Mouse (Mus musculus) lung, embryonic 15.5 days (tissue): Measurements from ENCODE around the gene Anapc7. TPM values are rescaled to one million over a fixed set of nuclear protein-coding genes. Genes with fewer than 3 reads are reported as not detected.
A peak's percentile ranks its signal among the peaks of the same experiment; 100 is the strongest.

ENCODE experiments used
- ATAC-seq: fragments of 200-750 bp; cut with Nextera tagmentation; 2 replicates; pipeline ENCODE4 v1.8.0; 2017; ENCODE audit warnings: moderate number of reproducible peaks, borderline replicate concordance; ENCODE audit not compliant: low FRiP score, low TSS enrichment; ENCODE audit errors: extremely low read depth
- H3K27ac ChIP-seq: fragments of 300-500 bp; sonication (generic); 2 replicates; pipeline ENCODE4 v1.5.1; 2015; ENCODE audit warnings: moderate library complexity, mild to moderate bottlenecking, inconsistent platforms
- H3K27me3 ChIP-seq: fragments of 300-500 bp; sonication (generic); 2 replicates; pipeline ENCODE4 v1.6.1; 2015; ENCODE audit warnings: inconsistent platforms
- H3K36me3 ChIP-seq: fragments of 300-500 bp; sonication (generic); 2 replicates; pipeline ENCODE4 v1.6.1; 2015; ENCODE audit warnings: inconsistent platforms
- H3K4me1 ChIP-seq: fragments of 300-500 bp; sonication (generic); 2 replicates; pipeline ENCODE4 v1.6.1; 2015; ENCODE audit warnings: inconsistent platforms
- H3K4me2 ChIP-seq: fragments of 300-500 bp; sonication (generic); 2 replicates; pipeline ENCODE4 v1.6.1; 2015; ENCODE audit warnings: inconsistent platforms, mild to moderate bottlenecking, moderate library complexity
- H3K4me3 ChIP-seq: fragments of 300-500 bp; sonication (generic); 2 replicates; pipeline ENCODE4 v1.5.1; 2015; ENCODE audit warnings: mild to moderate bottlenecking, inconsistent platforms
- H3K9ac ChIP-seq: fragments of 300-500 bp; sonication (generic); 2 replicates; pipeline ENCODE4 v1.6.1; 2015; ENCODE audit warnings: inconsistent platforms
- H3K9me3 ChIP-seq: fragments of 300-500 bp; sonication (generic); 2 replicates; pipeline ENCODE4 v1.6.1; 2016; ENCODE audit warnings: inconsistent platforms
- WGBS: fragments of 180-500 bp; shearing (Covaris S2); methylation state at CpG from one replicate; pipeline ENCODE4 v1.1.7; 2015; 5-methylcytosine and 5-hydroxymethylcytosine counted together
- polyA plus RNA-seq: library from polyadenylated mRNA; unstranded; fragments of >200 nt; fragmentation: Nextera tagmentation; extraction: Ambion mirVana; gene quantifications from 2 replicates; pipeline ENCODE4 v1.2.1, GENCODE M21; 2015

The Anapc7 gene
- 43.9 and 46.2 TPM in 2 replicates for polyA plus RNA-seq

- 21% methylated on average over 17 of the region's 17 CpGs for WGBS
- Histone ChIP-seq H3K36me3 (no peaks in the 10 kb centered on the region), H3K27ac (peak within 1 kb of the TSS; percentile 90), H3K4me2 (peak within 1 kb of the TSS; percentile 85), H3K27me3 (no peaks in the 10 kb centered on the region), H3K4me1 (peaks cover 23% of the 10 kb centered on the region), H3K9ac (peak within 1 kb of the TSS; percentile 95), H3K9me3 (no peaks in the 10 kb centered on the region), H3K4me3 (peak within 1 kb of the TSS; percentile 95)
- ATAC-seq: no peak
Measured at GRCm38 (mm10) chr5:122421271-122422068, at the start of gene Anapc7. Gene Anapc7, plus strand, starts transcription at chr5:122421693.

GRCm38 (mm10) chr5:122372192-122372769, 49.2 kb upstream of the Anapc7 start, which contains the start of gene Fam216a:
Gene Fam216a, minus strand, starts transcription at chr5:122372364.
- WGBS: under 1% methylated on average over 53 of the region's 53 CpGs
- Histone ChIP-seq H3K36me3 (peaks cover 22% of the 10 kb centered on the region), H3K27me3 (no peaks in the 10 kb centered on the region)

DNA sequence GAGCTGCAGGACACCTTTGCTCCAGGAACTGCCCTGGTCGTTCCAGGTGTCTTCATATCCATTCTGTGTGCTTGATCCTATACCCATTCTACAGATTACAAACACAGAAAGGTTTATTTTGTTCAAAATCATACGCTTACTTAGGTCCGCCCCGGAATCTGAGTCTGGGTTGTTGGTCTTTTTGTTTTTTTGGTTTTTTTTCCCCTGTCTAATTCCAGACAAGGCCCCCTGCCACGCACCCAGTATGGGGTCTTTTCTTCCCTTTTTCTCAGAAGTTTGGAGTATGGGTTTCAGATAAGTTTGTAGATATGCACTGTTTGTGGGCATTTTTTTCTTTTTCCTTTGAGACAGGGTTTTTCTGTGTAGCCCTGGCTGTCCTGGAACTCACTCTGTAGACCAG, 48.6 kb upstream of the Anapc7 start:
- WGBS: 7% methylated on average over 5 of the region's 5 CpGs
- H3K4me3 ChIP-seq: peak overlapping the region; percentile 79
- no peak; the same call in 1 of the 2 replicates for ATAC-seq
- peaks cover 16% of the 10 kb centered on the region for H3K36me3 ChIP-seq
- no peaks in the 10 kb centered on the region for H3K27me3 ChIP-seq
- H3K9me3 ChIP-seq: no peaks in the 10 kb centered on the region
- peaks cover 19% of the 10 kb centered on the region for H3K4me1 ChIP-seq
- H3K9ac ChIP-seq: peak overlapping the region; percentile 76
- peak overlapping the region; percentile 91 for H3K27ac ChIP-seq
- peak overlapping the region; percentile 80 for H3K4me2 ChIP-seq

More at GRCm38 (mm10) chr5:122372192-122372769, 49.2 kb upstream of the Anapc7 start, which contains the start of gene Fam216a:
- peak within 1 kb of the TSS; percentile 76 for H3K9ac ChIP-seq
- peaks cover 19% of the 10 kb centered on the region for H3K4me1 ChIP-seq
- H3K9me3 ChIP-seq: no peaks in the 10 kb centered on the region
- ATAC-seq: peak; percentile 92
- peak within 1 kb of the TSS; percentile 91 for H3K27ac ChIP-seq
- H3K4me3 ChIP-seq: peak within 1 kb of the TSS; percentile 79
- H3K4me2 ChIP-seq: peak within 1 kb of the TSS; percentile 80

GRCm38 (mm10) chr5:122377101-122377833, 44.2 kb upstream of the Anapc7 start:
- WGBS: 90% methylated on average over 4 of the region's 4 CpGs
- no peak overlapping the region for H3K9ac ChIP-seq
- no peaks in the 10 kb centered on the region for H3K9me3 ChIP-seq
- H3K27ac ChIP-seq: no peak overlapping the region
- no peaks in the 10 kb centered on the region for H3K27me3 ChIP-seq
- peaks cover 11% of the 10 kb centered on the region for H3K4me1 ChIP-seq
- no peak overlapping the region for H3K4me2 ChIP-seq
- ATAC-seq: no peak
- H3K4me3 ChIP-seq: no peak overlapping the region
- peaks cover 34% of the 10 kb centered on the region for H3K36me3 ChIP-seq

DNA sequence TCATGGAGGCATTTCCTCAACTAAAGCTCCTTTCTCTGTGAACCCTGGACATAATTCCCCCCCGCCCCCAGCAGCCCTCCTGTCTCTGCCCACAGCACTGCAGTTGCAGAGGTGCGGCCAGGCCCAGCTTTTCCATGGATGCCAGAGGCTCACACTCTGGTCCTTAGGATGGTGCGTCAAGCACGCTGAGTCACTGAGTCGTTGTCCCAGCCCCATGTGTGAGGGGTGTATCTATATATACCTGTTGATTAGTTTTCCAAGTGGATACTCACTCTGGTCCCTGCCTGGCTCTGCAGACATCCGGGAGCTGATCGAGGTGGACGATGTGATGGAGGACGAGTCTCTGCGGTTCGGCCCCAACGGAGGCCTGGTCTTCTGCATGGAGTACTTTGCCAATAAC, 43.3 kb upstream of the Anapc7 start:
- no peak overlapping the region for H3K4me3 ChIP-seq
- no peak for ATAC-seq
- peaks cover 6% of the 10 kb centered on the region for H3K4me1 ChIP-seq
- WGBS: 90% methylated on average over 12 of the region's 12 CpGs
- peaks cover 40% of the 10 kb centered on the region for H3K36me3 ChIP-seq
- H3K27ac ChIP-seq: no peak overlapping the region
- no peaks in the 10 kb centered on the region for H3K27me3 ChIP-seq
- H3K9ac ChIP-seq: no peak overlapping the region
- H3K9me3 ChIP-seq: no peaks in the 10 kb centered on the region
- no peak overlapping the region for H3K4me2 ChIP-seq

DNA sequence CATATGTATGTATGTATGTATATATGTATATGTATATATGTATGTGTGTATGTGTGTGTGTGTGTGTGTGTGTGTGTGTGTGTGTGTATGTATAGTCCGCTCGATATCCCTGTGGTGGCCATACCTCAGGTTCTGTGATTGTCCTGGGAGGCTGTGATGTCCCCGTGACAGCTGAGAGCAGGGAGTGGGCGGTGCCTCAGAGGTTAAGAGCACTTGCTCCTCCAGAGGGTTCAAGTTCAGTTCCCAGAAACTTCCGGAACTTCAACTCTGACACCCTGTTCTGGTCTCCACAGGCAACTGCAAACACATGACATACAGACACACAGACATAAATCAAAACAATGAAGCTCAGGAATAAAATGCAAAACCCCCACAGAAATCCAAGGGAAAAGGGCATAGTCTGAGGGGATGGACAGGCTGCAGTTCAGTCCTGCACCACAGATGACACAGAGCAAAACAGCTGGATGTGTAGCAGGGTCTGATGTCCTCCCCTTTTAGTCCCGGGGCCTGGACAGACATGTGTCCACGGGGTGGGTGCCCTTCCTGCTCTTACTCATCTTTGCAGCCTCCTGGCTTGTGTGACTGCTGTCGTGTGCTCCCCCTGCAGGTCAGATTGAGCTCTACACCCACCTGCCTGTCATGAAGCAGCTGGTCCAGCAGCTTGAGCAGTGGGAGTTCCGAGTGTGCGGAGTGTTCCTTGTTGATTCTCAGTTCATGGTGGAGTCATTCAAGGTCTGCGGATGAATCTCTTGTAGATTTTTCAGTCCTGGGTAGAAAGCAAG, 41.9 kb upstream of the Anapc7 start:
- Histone ChIP-seq H3K4me3 (no peak overlapping the region), H3K4me1 (no peaks in the 10 kb centered on the region), H3K36me3 (peaks cover 36% of the 10 kb centered on the region), H3K9me3 (no peaks in the 10 kb centered on the region), H3K4me2 (no peak overlapping the region), H3K27ac (no peak overlapping the region), H3K9ac (no peak overlapping the region), H3K27me3 (no peaks in the 10 kb centered on the region)
- ATAC-seq: peak; percentile 55; the same call in 1 of the 2 replicates
- 47% methylated on average over 11 of the region's 11 CpGs for WGBS

- no peak for ATAC-seq
- Histone ChIP-seq H3K9me3 (no peaks in the 10 kb centered on the region), H3K4me1 (peaks cover 13% of the 10 kb centered on the region), H3K27ac (no peak overlapping the region), H3K36me3 (no peaks in the 10 kb centered on the region), H3K4me3 (no peak overlapping the region), H3K9ac (no peak overlapping the region), H3K27me3 (no peaks in the 10 kb centered on the region), H3K4me2 (no peak overlapping the region)
- 89% methylated on average over 5 of the region's 5 CpGs for WGBS
Measured at GRCm38 (mm10) chr5:122390006-122390405, 31.5 kb upstream of the Anapc7 start.

GRCm38 (mm10) chr5:122390671-122391070, 30.8 kb upstream of the Anapc7 start:
- peaks cover 13% of the 10 kb centered on the region for H3K4me1 ChIP-seq
- no peak overlapping the region for H3K27ac ChIP-seq
- no peaks in the 10 kb centered on the region for H3K36me3 ChIP-seq
- H3K4me3 ChIP-seq: no peak overlapping the region
- H3K9ac ChIP-seq: no peak overlapping the region
- H3K4me2 ChIP-seq: no peak overlapping the region
- H3K27me3 ChIP-seq: no peaks in the 10 kb centered on the region
- no peaks in the 10 kb centered on the region for H3K9me3 ChIP-seq
- ATAC-seq: no peak

DNA sequence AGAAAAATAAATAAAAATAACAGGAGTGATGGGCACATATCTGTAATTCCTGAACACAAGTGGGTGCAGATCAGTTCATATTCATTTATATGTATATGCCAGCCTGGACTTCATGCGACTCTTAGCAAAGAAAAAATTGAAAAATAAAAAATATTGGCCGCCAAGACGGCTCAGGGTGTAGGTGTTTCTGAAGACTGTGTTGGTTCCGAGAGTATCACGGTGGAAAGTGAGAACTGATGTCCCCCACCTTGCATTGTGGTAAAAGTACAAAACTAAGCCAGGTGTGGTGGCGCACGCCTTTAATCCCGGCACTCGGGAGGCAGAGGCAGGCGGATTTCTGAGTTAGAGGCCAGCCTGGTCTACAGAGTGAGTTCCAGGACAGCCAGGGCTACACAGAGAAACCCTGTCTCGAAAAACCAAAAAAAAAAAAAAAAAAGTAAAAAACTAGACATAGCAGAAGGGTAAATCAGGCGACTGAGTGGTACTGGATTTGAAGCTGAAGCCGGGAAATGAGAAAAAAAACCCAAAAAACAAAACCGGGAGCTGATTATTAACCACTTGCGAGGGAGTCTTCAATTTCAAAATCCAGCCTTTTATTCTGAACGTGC, 30.2 kb upstream of the Anapc7 start:
- WGBS: 44% methylated on average over 16 of the region's 16 CpGs
- H3K4me2 ChIP-seq: peak overlapping the region; percentile 75
- no peak for ATAC-seq

GRCm38 (mm10) chr5:122391786-122392180, 29.7 kb upstream of the Anapc7 start, which contains the start of gene Arpc3:
Gene Arpc3, plus strand, starts transcription at chr5:122391878.
- H3K4me1 ChIP-seq: peaks cover 13% of the 10 kb centered on the region
- peak; percentile 79 for ATAC-seq
- peak within 1 kb of the TSS; percentile 74 for H3K9ac ChIP-seq
- no peaks in the 10 kb centered on the region for H3K9me3 ChIP-seq
- peak within 1 kb of the TSS; percentile 75 for H3K4me2 ChIP-seq
- peak within 1 kb of the TSS; percentile 41; the same call in 1 of the 2 replicates for H3K27ac ChIP-seq
- peaks cover 3% of the 10 kb centered on the region; the same call in 1 of the 2 replicates for H3K36me3 ChIP-seq
- under 1% methylated on average over 39 of the region's 39 CpGs for WGBS
- H3K27me3 ChIP-seq: no peaks in the 10 kb centered on the region
- H3K4me3 ChIP-seq: peak within 1 kb of the TSS; percentile 83

More for the DNA sequence above, 30.2 kb upstream of the Anapc7 start:
- Histone ChIP-seq H3K36me3 (no peaks in the 10 kb centered on the region), H3K9me3 (no peaks in the 10 kb centered on the region), H3K4me1 (peaks cover 13% of the 10 kb centered on the region), H3K9ac (no peak overlapping the region), H3K27me3 (no peaks in the 10 kb centered on the region), H3K4me3 (peak overlapping the region; percentile 83), H3K27ac (no peak overlapping the region)
